Mouse (Mus musculus): ENCODE results near the gene Gss. TPM values are rescaled to one million over a fixed set of nuclear protein-coding genes. Genes with fewer than 3 reads are reported as not detected.

Gss gene
- polyA plus RNA-seq, 1 experiment, result 7.9 TPM

DNA sequence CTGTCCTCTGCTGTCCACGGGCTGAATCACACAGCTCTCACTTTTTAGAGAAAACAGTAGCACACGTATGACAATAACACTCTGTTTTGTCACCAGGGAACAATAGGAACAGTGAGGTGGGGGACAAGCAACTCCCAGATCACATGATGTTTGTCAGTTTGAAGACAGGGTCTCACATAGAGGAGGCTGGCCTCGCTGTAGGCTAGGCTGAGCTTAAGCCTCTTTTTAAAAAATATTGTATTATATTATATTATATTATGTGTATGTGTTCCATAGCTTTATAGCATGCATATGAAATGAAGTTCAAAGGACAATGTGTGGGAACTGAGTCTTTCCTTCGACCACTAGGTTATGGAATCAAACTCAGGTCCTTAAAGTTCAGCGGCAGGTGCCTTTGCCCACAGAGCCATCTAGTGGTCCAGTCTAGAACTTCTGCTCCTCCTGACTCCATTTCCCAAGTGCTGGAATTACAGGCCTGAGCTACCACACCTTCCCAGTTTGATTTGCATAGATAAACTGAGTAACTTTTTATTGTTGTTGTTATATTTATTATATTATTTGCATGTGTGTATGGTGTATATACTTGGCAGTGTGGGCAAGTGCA lies 8.6 kb downstream of the Gss start:
- H3K27me3 ChIP-seq (replicated peaks), result no peaks in the 10 kb centered on the region
- no peak for TF ChIP-seq GATA1 (IDR thresholded peaks at IDR 0.05; ENCODE audit: borderline replicate concordance, low read length)
- H3K9me3 ChIP-seq, result no peaks in the 10 kb centered on the region
- H3K36me3 ChIP-seq (replicated peaks; ENCODE audit: low read length), result peaks cover 67% of the 10 kb centered on the region
- H3K4me1 ChIP-seq, result peaks cover 22% of the 10 kb centered on the region
- H3K4me3 ChIP-seq (replicated peaks), result no peak overlapping the region

DNA sequence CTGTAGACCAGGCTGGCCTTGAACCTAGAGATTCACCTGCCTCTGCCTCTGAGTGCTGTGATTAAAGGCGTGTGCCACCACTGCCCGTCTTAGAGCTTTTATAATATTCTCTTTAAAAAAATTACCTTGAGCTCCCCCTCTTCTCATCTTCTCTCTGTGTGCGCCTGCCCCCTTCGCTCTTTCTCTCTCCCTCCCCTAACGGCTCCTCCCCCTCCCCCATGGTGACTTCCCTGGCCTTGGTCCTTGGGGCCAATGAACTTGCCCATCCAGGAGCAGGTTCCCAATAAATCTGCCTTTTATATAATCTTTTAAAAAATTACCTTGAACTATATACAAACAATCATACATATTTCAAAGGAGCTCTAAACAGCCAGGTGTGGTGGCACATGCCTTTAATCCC lies 9.6 kb downstream of the Gss start:
- H3K27me3 ChIP-seq (replicated peaks), result no peaks in the 10 kb centered on the region
- no peak overlapping the region for H3K4me3 ChIP-seq (replicated peaks)
- H3K9me3 ChIP-seq, result no peaks in the 10 kb centered on the region
- H3K36me3 ChIP-seq (replicated peaks; ENCODE audit: low read length), result peaks cover 74% of the 10 kb centered on the region
- H3K4me1 ChIP-seq, result peaks cover 16% of the 10 kb centered on the region
- TF ChIP-seq FLI1 (IDR thresholded peaks at IDR 0.05; ENCODE audit: low read length), result no peak
- TF ChIP-seq GATA1 (IDR thresholded peaks at IDR 0.05; ENCODE audit: borderline replicate concordance, low read length), result no peak

DNA sequence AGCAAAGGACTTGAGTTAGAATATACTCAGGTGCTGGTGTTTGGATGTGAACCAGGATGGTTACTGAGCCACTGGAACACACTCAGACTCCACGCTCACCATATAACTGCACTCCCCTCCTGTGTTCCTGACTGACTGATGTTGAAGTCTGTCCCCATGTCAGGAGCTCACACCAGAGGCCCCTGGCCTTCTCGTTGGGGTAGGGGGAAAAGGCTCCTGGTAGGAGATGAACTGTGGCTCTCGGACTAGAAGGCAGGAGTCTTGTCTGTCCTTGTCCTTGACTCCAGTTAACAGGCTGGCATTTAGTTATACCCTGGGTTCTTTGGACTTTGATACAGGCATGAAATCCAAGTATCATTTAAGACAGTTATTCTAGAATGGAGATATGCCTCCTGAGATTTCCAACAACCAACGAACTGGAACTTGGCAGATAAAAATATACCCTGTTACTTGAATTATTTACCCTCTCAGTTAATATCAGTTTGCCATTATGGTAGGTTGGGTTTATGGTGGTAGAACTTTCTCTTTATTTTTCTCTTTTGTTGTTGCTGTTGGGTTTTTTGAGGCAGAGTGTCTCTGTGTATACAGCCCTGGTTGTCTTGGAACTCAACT lies 10.1 kb downstream of the Gss start:
- Histone ChIP-seq H3K9me3 (no peaks in the 10 kb centered on the region), H3K36me3 (replicated peaks; ENCODE audit: low read length) (peaks cover 76% of the 10 kb centered on the region), H3K4me3 (replicated peaks) (no peak overlapping the region), H3K4me1 (peaks cover 16% of the 10 kb centered on the region), H3K27me3 (replicated peaks) (no peaks in the 10 kb centered on the region)
- no peak for TF ChIP-seq GATA1 (IDR thresholded peaks at IDR 0.05; ENCODE audit: borderline replicate concordance, low read length)
- no peak for TF ChIP-seq FLI1 (IDR thresholded peaks at IDR 0.05; ENCODE audit: low read length)

DNA sequence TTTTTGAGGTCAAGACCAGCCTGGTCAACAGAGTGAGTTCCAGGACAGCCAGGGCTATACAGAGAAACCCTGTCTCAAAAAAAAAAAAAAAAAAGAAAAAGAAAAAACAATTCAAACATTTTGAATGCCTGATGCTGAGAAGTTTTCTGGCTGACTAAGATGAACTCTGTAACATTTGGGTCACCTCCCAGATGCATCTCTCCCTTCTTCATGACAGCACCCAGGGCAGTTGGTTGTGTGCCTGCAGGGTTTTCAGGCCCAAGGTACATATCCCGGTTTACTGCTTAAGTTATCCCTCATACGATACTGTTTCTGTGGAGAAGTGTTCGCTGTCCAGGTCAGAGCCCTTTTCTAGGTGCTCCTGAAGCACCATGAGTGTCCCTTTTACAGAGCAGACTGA lies 12.3 kb downstream of the Gss start:
- no peak overlapping the region for H3K4me3 ChIP-seq (replicated peaks)
- no peak for TF ChIP-seq GATA1 (IDR thresholded peaks at IDR 0.05; ENCODE audit: borderline replicate concordance, low read length)
- no peak for TF ChIP-seq FLI1 (IDR thresholded peaks at IDR 0.05; ENCODE audit: low read length)
- peaks cover 16% of the 10 kb centered on the region for H3K4me1 ChIP-seq
- peaks cover 75% of the 10 kb centered on the region for H3K36me3 ChIP-seq (replicated peaks; ENCODE audit: low read length)
- H3K27me3 ChIP-seq (replicated peaks), result no peaks in the 10 kb centered on the region
- H3K9me3 ChIP-seq, result no peaks in the 10 kb centered on the region

DNA sequence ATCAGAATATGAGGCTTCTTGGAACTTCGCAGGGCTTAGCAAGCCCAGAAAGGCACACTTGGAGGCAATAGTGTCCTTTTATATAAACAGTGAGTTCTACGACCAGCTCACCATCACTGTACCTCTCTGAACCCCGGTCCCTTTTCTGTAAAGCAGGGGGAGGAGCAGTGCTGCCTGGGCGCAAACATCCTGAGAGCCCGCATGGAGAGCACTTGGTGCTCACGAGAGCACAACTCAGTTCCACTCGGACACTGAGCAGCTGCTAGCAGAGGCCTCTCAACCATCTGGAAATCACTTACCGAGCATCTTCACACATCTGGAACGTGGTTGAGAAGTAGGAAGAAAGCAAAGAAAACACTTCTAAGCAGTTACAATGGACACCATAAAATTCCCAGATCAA lies 16.0 kb downstream of the Gss start:
- H3K4me1 ChIP-seq, result peaks cover 2% of the 10 kb centered on the region
- no peak overlapping the region for H3K4me3 ChIP-seq (replicated peaks)
- H3K27me3 ChIP-seq (replicated peaks), result no peaks in the 10 kb centered on the region
- H3K36me3 ChIP-seq (replicated peaks; ENCODE audit: low read length), result peaks cover 92% of the 10 kb centered on the region
- H3K9me3 ChIP-seq, result no peaks in the 10 kb centered on the region
- TF ChIP-seq FLI1 (IDR thresholded peaks at IDR 0.05; ENCODE audit: low read length) (no peak), GATA1 (IDR thresholded peaks at IDR 0.05; ENCODE audit: borderline replicate concordance, low read length) (no peak)

DNA sequence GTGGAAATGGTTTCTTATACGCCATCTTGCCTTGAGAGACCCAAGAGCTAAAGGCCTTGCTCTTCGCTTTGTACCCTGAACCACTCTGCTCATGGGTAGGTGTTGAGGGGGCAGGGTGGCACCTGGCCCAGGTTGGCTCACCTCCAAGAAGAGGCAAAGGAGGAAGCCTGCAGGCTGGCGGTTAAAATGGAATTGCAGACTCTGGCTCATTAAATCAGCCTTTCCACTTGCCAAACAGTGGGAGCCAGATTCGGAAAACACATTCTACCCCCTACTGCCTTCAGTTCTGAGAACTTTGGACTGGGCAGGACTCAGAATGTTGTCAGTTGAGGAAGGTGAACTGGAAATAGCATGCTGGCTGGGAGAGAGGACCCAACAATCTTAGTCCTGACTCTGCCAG lies 17.9 kb downstream of the Gss start:
- Histone ChIP-seq H3K9me3 (no peaks in the 10 kb centered on the region), H3K4me3 (replicated peaks) (no peak overlapping the region), H3K27me3 (replicated peaks) (no peaks in the 10 kb centered on the region), H3K36me3 (replicated peaks; ENCODE audit: low read length) (peaks cover 94% of the 10 kb centered on the region), H3K4me1 (peaks cover 7% of the 10 kb centered on the region)
- TF ChIP-seq FLI1 (IDR thresholded peaks at IDR 0.05; ENCODE audit: low read length) (no peak), GATA1 (IDR thresholded peaks at IDR 0.05; ENCODE audit: borderline replicate concordance, low read length) (no peak)

DNA sequence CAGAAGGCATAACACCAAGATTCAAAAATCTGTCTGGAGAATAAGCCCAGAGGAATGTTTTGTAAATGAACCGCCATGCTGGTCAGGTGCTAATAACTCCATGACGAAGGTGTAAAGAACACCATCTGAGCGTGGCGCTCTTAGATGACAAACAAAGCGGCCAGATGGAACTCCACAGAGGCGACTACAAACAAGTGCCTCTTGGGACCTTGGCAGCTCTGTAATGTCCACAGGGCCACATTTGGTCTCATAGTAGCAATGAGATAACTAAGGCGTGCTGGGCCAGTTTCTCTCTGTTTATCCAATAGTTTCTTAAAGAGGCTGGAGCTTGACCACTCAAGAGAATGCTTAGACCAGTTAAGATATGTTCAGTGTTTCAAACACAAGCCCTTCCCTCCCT lies 18.6 kb downstream of the Gss start:
- Histone ChIP-seq H3K9me3 (no peaks in the 10 kb centered on the region), H3K27me3 (replicated peaks) (no peaks in the 10 kb centered on the region), H3K4me1 (peaks cover 14% of the 10 kb centered on the region), H3K36me3 (replicated peaks; ENCODE audit: low read length) (peaks cover 94% of the 10 kb centered on the region), H3K4me3 (replicated peaks) (no peak overlapping the region)
- TF ChIP-seq GATA1 (IDR thresholded peaks at IDR 0.05; ENCODE audit: borderline replicate concordance, low read length), result no peak
- TF ChIP-seq FLI1 (IDR thresholded peaks at IDR 0.05; ENCODE audit: low read length), result no peak

DNA sequence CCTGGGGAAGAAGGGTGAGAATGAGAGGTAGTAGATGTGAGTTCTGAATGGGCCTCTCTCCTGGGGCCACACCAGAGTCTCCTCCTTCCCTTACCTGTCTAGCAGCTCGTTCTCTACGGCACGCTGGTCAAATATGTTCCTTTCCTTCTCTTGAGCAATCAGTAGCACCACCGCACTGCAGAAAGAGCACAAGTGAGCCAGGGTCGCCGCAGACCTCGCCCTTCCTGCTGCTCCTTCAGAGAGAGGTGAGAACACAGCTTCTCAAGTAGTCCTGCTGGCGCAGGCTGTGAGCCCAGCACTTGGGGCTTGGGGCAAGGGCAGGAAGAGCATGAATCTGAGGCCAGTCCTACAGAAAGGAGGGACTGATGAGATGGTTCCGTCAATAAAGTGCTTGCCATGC lies 19.6 kb downstream of the Gss start:
- peaks cover 24% of the 10 kb centered on the region for H3K4me1 ChIP-seq
- no peak overlapping the region for H3K4me3 ChIP-seq (replicated peaks)
- H3K36me3 ChIP-seq (replicated peaks; ENCODE audit: low read length), result peaks cover 95% of the 10 kb centered on the region
- TF ChIP-seq GATA1 (IDR thresholded peaks at IDR 0.05; ENCODE audit: borderline replicate concordance, low read length) (no peak), FLI1 (IDR thresholded peaks at IDR 0.05; ENCODE audit: low read length) (no peak)
- no peaks in the 10 kb centered on the region for H3K27me3 ChIP-seq (replicated peaks)
- H3K9me3 ChIP-seq, result no peaks in the 10 kb centered on the region

DNA sequence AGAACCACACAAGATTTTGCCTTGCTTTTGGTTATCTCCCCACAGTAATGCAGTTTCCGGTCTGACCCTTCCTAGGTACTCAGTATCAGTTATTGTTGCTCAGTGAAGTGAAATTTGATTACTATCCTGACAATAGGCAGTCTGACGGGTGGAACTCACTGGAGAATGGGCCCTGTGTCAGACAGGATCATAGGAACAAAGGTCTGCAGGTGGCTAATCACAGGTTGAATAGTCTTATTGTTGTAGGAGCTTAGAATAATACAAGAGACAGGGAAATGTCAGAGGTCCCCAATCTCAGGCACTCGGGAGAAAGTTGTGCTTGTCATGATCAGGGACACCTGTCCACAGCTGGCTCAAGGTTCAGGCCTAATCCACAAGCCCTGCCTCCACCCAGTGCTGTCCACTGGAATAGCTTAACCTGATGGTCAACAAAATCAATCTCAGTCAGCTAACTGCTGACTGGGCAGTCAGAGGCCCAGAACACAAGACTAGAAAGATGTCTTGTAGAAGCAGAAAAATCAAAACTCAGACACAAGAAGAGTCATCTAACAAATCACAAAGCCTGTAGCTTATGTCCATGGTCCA lies 23.3 kb downstream of the Gss start:
- Histone ChIP-seq H3K36me3 (replicated peaks; ENCODE audit: low read length) (peaks cover 96% of the 10 kb centered on the region), H3K27me3 (replicated peaks) (no peaks in the 10 kb centered on the region), H3K4me1 (peaks cover 45% of the 10 kb centered on the region), H3K4me3 (replicated peaks) (no peak overlapping the region), H3K9me3 (peaks cover 13% of the 10 kb centered on the region)
- TF ChIP-seq FLI1 (IDR thresholded peaks at IDR 0.05; ENCODE audit: low read length), result no peak
- no peak for TF ChIP-seq GATA1 (IDR thresholded peaks at IDR 0.05; ENCODE audit: borderline replicate concordance, low read length)

DNA sequence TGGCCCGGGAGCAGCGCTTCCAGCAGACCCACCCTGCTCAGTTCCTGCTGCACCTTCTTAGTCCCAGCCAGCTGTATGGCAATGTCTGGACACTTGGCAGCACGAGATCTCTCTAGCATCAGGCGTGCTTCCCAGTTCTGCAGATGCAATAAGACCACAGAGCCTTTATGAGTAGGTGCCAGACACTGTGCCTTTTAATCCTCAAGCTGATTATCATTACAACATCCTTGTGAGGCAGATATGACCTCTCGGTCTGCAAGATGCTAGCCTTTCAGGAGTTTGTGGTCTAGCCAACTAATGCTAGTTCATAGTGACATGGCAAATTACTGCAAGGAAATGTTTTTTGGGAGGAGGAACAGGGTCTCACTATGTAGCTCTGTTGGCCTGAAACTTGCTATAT lies 24.9 kb downstream of the Gss start:
- Histone ChIP-seq H3K36me3 (replicated peaks; ENCODE audit: low read length) (peaks cover 96% of the 10 kb centered on the region), H3K4me1 (peaks cover 52% of the 10 kb centered on the region), H3K9me3 (peaks cover 13% of the 10 kb centered on the region), H3K4me3 (replicated peaks) (peak overlapping the region; percentile 68), H3K27me3 (replicated peaks) (no peaks in the 10 kb centered on the region)
- no peak for TF ChIP-seq FLI1 (IDR thresholded peaks at IDR 0.05; ENCODE audit: low read length)
- no peak for TF ChIP-seq GATA1 (IDR thresholded peaks at IDR 0.05; ENCODE audit: borderline replicate concordance, low read length)
